Mouse (Mus musculus): ENCODE results near the gene Syngr2.

GRCm38 (mm10) chr11:117778851-117779433 is 30.5 kb upstream of the Syngr2 start:
- TF ChIP-seq CTCF (IDR thresholded peaks at IDR 0.05; ENCODE audit: low read depth, low read length) (no peak), GATA1 (IDR thresholded peaks at IDR 0.05; ENCODE audit: borderline replicate concordance, low read length) (no peak), TAL1 (conservative IDR thresholded peaks at IDR 0.05; ENCODE audit: low read depth, low read length) (no peak), POLR2AphosphoS5 (IDR thresholded peaks at IDR 0.05; ENCODE audit: insufficient replicate concordance, low read depth, low read length) (no peak), GATA2 (IDR thresholded peaks at IDR 0.05; ENCODE audit: borderline replicate concordance, low read depth, low read length) (no peak)
